Mouse (Mus musculus) midbrain, embryonic 11.5 days (tissue): Measurements from ENCODE around the gene Slc31a2. TPM values are rescaled to one million over a fixed set of nuclear protein-coding genes. Genes with fewer than 3 reads are reported as not detected.

Source experiments
- ATAC-seq: fragments of 200-750 bp; cut with Nextera tagmentation; 2 replicates; pipeline ENCODE4 v1.8.0; 2017; ENCODE audit warnings: moderate TSS enrichment, moderate library complexity; ENCODE audit not compliant: low FRiP score
- DNase-seq: peaks from one replicate; pipeline ENCODE4 v3.0.0; 2015; ENCODE audit warnings: low spot score; ENCODE audit errors: missing footprints
- H3K27ac ChIP-seq: fragments of 300-500 bp; sonication (generic); 2 replicates; pipeline ENCODE4 v1.5.1; 2014; ENCODE audit warnings: low read depth, low read length
- H3K27me3 ChIP-seq: fragments of 300-500 bp; sonication (generic); 2 replicates; pipeline ENCODE4 v1.6.1; 2014; ENCODE audit warnings: mild to moderate bottlenecking, low read length, moderate library complexity, mixed read lengths; ENCODE audit not compliant: control insufficient read depth, insufficient read depth
- H3K36me3 ChIP-seq: fragments of 300-500 bp; sonication (generic); 2 replicates; pipeline ENCODE4 v1.6.1; 2014; ENCODE audit warnings: mild to moderate bottlenecking, low read length, moderate library complexity, mixed read lengths; ENCODE audit not compliant: control insufficient read depth, insufficient read depth
- H3K4me1 ChIP-seq: fragments of 300-500 bp; sonication (generic); 2 replicates; pipeline ENCODE4 v1.6.1; 2014; ENCODE audit warnings: low read length; ENCODE audit not compliant: control insufficient read depth, insufficient read depth
- H3K4me2 ChIP-seq: fragments of 300-500 bp; sonication (generic); 2 replicates; pipeline ENCODE4 v1.6.1; 2014; ENCODE audit warnings: mild to moderate bottlenecking, moderate library complexity
- H3K4me3 ChIP-seq: fragments of 300-500 bp; sonication (generic); 2 replicates; pipeline ENCODE4 v1.5.1; 2014; ENCODE audit warnings: low read depth, low read length
- H3K9ac ChIP-seq: fragments of 300-500 bp; sonication (generic); 2 replicates; pipeline ENCODE4 v1.6.1; 2014; ENCODE audit warnings: low read length
- H3K9me3 ChIP-seq: fragments of 300-500 bp; sonication (generic); 2 replicates; pipeline ENCODE4 v1.6.1; 2016; ENCODE audit warnings: low read length; ENCODE audit not compliant: control insufficient read depth
- WGBS: fragments of 180-500 bp; shearing (Covaris S2); extraction: QIAGEN DNeasy Blood & Tissue Kit; methylation state at CpG from one replicate; pipeline ENCODE4 v1.1.7; 2014; 5-methylcytosine and 5-hydroxymethylcytosine counted together
- polyA plus RNA-seq: library from polyadenylated mRNA; unstranded; fragments of >200 nt; fragmentation: Nextera tagmentation; extraction: Ambion mirVana; gene quantifications from 2 replicates; pipeline ENCODE4 v1.2.1, GENCODE M21; 2014

Gene Slc31a2
- polyA plus RNA-seq, 1 experiment from 2014 or later, result 9.1 TPM

- Histone ChIP-seq H3K36me3 (peaks cover 11% of the 10 kb centered on the region; the same call in 1 of the 2 replicates), H3K27ac (no peak overlapping the region), H3K4me1 (no peaks in the 10 kb centered on the region), H3K4me2 (no peak overlapping the region), H3K9ac (no peak overlapping the region), H3K27me3 (no peaks in the 10 kb centered on the region), H3K4me3 (no peak overlapping the region), H3K9me3 (no peaks in the 10 kb centered on the region)
- DNase-seq (no peak), ATAC-seq (no peak)
- WGBS, result 95% methylated on average over 2 of the region's 2 CpGs
These were observed 37.6 kb downstream of the Slc31a2 start for GRCm38 (mm10) chr4:62300001-62300400.

- Histone ChIP-seq H3K4me2 (no peak overlapping the region), H3K27ac (no peak overlapping the region), H3K9me3 (no peaks in the 10 kb centered on the region), H3K36me3 (peaks cover 14% of the 10 kb centered on the region), H3K4me3 (no peak overlapping the region), H3K27me3 (no peaks in the 10 kb centered on the region), H3K9ac (no peak overlapping the region), H3K4me1 (no peaks in the 10 kb centered on the region)
- DNase-seq, result no peak
- ATAC-seq, result peak; percentile 66
- 60% methylated on average over 2 of the region's 2 CpGs for WGBS
These were observed 40.4 kb downstream of the Slc31a2 start for GRCm38 (mm10) chr4:62302795-62303194.

- H3K36me3 ChIP-seq, result peaks cover 12% of the 10 kb centered on the region
- no peak overlapping the region for H3K9ac ChIP-seq
These were observed 40.9 kb downstream of the Slc31a2 start for GRCm38 (mm10) chr4:62303288-62303687.

GRCm38 (mm10) chr4:62306301-62306700 lies 43.9 kb downstream of the Slc31a2 start:
- no peak overlapping the region for H3K4me2 ChIP-seq
- H3K4me3 ChIP-seq, result no peak overlapping the region
- H3K9me3 ChIP-seq, result no peaks in the 10 kb centered on the region
- no peaks in the 10 kb centered on the region for H3K27me3 ChIP-seq
- no peak overlapping the region for H3K9ac ChIP-seq
- no peak for DNase-seq
- H3K4me1 ChIP-seq, result no peaks in the 10 kb centered on the region
- no peak overlapping the region for H3K27ac ChIP-seq
- peaks cover 8% of the 10 kb centered on the region for H3K36me3 ChIP-seq
- 95% methylated on average over 1 of the region's 1 CpGs for WGBS
- ATAC-seq, result no peak

More at GRCm38 (mm10) chr4:62303288-62303687, 40.9 kb downstream of the Slc31a2 start:
- ATAC-seq (0 out of 2 replicates have a peak, but pooled peaks have one; percentile 27), DNase-seq (no peak)
- H3K27me3 ChIP-seq, result no peaks in the 10 kb centered on the region
- H3K4me1 ChIP-seq, result no peaks in the 10 kb centered on the region
- H3K27ac ChIP-seq, result no peak overlapping the region
- 74% methylated on average over 1 of the region's 1 CpGs for WGBS
- H3K4me3 ChIP-seq, result no peak overlapping the region
- H3K9me3 ChIP-seq, result no peaks in the 10 kb centered on the region
- H3K4me2 ChIP-seq, result no peak overlapping the region

GRCm38 (mm10) chr4:62306840-62307239 lies 44.5 kb downstream of the Slc31a2 start:
- no peak overlapping the region for H3K27ac ChIP-seq
- ATAC-seq (no peak), DNase-seq (no peak)
- H3K36me3 ChIP-seq, result peaks cover 8% of the 10 kb centered on the region
- H3K27me3 ChIP-seq, result no peaks in the 10 kb centered on the region
- no peak overlapping the region for H3K4me3 ChIP-seq
- no peaks in the 10 kb centered on the region for H3K4me1 ChIP-seq
- no peak overlapping the region for H3K4me2 ChIP-seq
- H3K9ac ChIP-seq, result no peak overlapping the region
- 80% methylated on average over 4 of the region's 4 CpGs for WGBS
- H3K9me3 ChIP-seq, result no peaks in the 10 kb centered on the region

- no peak overlapping the region for H3K4me3 ChIP-seq
- no peak overlapping the region for H3K9ac ChIP-seq
- no peak overlapping the region for H3K27ac ChIP-seq
- no peak for DNase-seq
- no peak overlapping the region for H3K4me2 ChIP-seq
- no peaks in the 10 kb centered on the region for H3K4me1 ChIP-seq
- ATAC-seq, result no peak
- H3K36me3 ChIP-seq, result peaks cover 8% of the 10 kb centered on the region
- H3K9me3 ChIP-seq, result no peaks in the 10 kb centered on the region
- H3K27me3 ChIP-seq, result no peaks in the 10 kb centered on the region
These were observed 46.0 kb downstream of the Slc31a2 start for GRCm38 (mm10) chr4:62308406-62308805.

GRCm38 (mm10) chr4:62312821-62313220 lies 50.5 kb downstream of the Slc31a2 start:
- no peaks in the 10 kb centered on the region for H3K9me3 ChIP-seq
- no peak overlapping the region for H3K4me3 ChIP-seq
- ATAC-seq, result no peak
- no peak for DNase-seq
- no peak overlapping the region for H3K4me2 ChIP-seq
- H3K4me1 ChIP-seq, result no peaks in the 10 kb centered on the region
- no peak overlapping the region for H3K27ac ChIP-seq
- no peaks in the 10 kb centered on the region for H3K27me3 ChIP-seq
- 90% methylated on average over 2 of the region's 2 CpGs for WGBS
- H3K9ac ChIP-seq, result no peak overlapping the region
- no peaks in the 10 kb centered on the region; the same call in 1 of the 2 replicates for H3K36me3 ChIP-seq

GRCm38 (mm10) chr4:62313641-62314211 lies 51.4 kb downstream of the Slc31a2 start:
- no peak overlapping the region for H3K4me3 ChIP-seq
- no peak overlapping the region for H3K4me2 ChIP-seq
- ATAC-seq, result no peak
- H3K27ac ChIP-seq, result no peak overlapping the region
- no peaks in the 10 kb centered on the region; the same call in 1 of the 2 replicates for H3K36me3 ChIP-seq
- no peaks in the 10 kb centered on the region for H3K4me1 ChIP-seq
- no peaks in the 10 kb centered on the region for H3K9me3 ChIP-seq
- H3K9ac ChIP-seq, result no peak overlapping the region
- DNase-seq, result no peak
- WGBS, result 91% methylated on average over 9 of the region's 9 CpGs
- H3K27me3 ChIP-seq, result no peaks in the 10 kb centered on the region

- H3K27me3 ChIP-seq, result no peaks in the 10 kb centered on the region
- H3K27ac ChIP-seq, result no peak overlapping the region
- 82% methylated on average over 3 of the region's 3 CpGs for WGBS
- no peaks in the 10 kb centered on the region for H3K9me3 ChIP-seq
- H3K36me3 ChIP-seq, result no peaks in the 10 kb centered on the region; the same call in 1 of the 2 replicates
- no peak for ATAC-seq
- H3K4me1 ChIP-seq, result no peaks in the 10 kb centered on the region
- no peak for DNase-seq
- H3K4me2 ChIP-seq, result no peak overlapping the region
- no peak overlapping the region for H3K4me3 ChIP-seq
- no peak overlapping the region for H3K9ac ChIP-seq
These were observed 52.2 kb downstream of the Slc31a2 start for GRCm38 (mm10) chr4:62314516-62314915.
